Mouse (Mus musculus): ENCODE data around the gene Bod1l. TPM values are rescaled to one million over a fixed set of nuclear protein-coding genes. Genes with fewer than 3 reads are reported as not detected.

Bod1l gene
- total and polyA plus RNA-seq, 3 experiments = 20.7 to 472 (median 23.8) TPM

- no peak overlapping the region for H3K4me3 ChIP-seq (ENCODE audit: control insufficient read depth in 1 of 2, insufficient read depth in 1 of 2, low read depth in 2 of 2, low read length in 2 of 2)
- TF ChIP-seq MAZ (IDR thresholded peaks at IDR 0.05; ENCODE audit: low read depth, low read length) = no peak
- TF ChIP-seq ZC3H11A (IDR thresholded peaks at IDR 0.05; ENCODE audit: low read depth, low read length) = no peak
- no peak for TF ChIP-seq ELF1 (IDR thresholded peaks at IDR 0.05; ENCODE audit: low read depth, low read length)
- TF ChIP-seq JUND (IDR thresholded peaks at IDR 0.05; ENCODE audit: low read depth, low read length) = no peak
- TF ChIP-seq USF1 (IDR thresholded peaks at IDR 0.05; ENCODE audit: low read depth, low read length) = no peak
- H3K27ac ChIP-seq (ENCODE audit: control insufficient read depth, low read depth, low read length) = no peak overlapping the region
- H3K36me3 ChIP-seq (ENCODE audit: control insufficient read depth in 1 of 2, insufficient read depth in 2 of 2, low read length in 2 of 2) = peaks cover 0 to 7% of the 10 kb centered on the region in 2 experiments; a peak in 2 of 4 replicates
- H3K27me3 ChIP-seq (ENCODE audit: control insufficient read depth in 1 of 2, insufficient read depth in 2 of 2, low read length in 2 of 2) = no peaks in the 10 kb centered on the region
- peaks cover 5 to 6% of the 10 kb centered on the region in 2 experiments; a peak in 2 of 4 replicates for H3K4me1 ChIP-seq (ENCODE audit: control insufficient read depth in 1 of 2, insufficient read depth in 2 of 2, low read length in 2 of 2)
- H3K79me2 ChIP-seq (ENCODE audit: control insufficient read depth, insufficient read depth, low read length, poor library complexity) = no peaks in the 10 kb centered on the region
- H3K9me3 ChIP-seq (replicated peaks; ENCODE audit: insufficient read depth, low read length) = no peaks in the 10 kb centered on the region
- DNase-seq (ENCODE audit: low read depth, low spot score) = no peak
- no peak overlapping the region for H3K9ac ChIP-seq (ENCODE audit: control insufficient read depth, low read depth, low read length, poor library complexity, severe bottlenecking)
Observed at GRCm38 (mm10) chr5:41760071-41760470, 84.0 kb downstream of the Bod1l start.

- Histone ChIP-seq H3K9me3 (replicated peaks; ENCODE audit: insufficient read depth, low read length) (no peaks in the 10 kb centered on the region), H3K9ac (ENCODE audit: control insufficient read depth, low read depth, low read length, poor library complexity, severe bottlenecking) (no peak overlapping the region), H3K27me3 (ENCODE audit: control insufficient read depth in 1 of 2, insufficient read depth in 2 of 2, low read length in 2 of 2) (no peaks in the 10 kb centered on the region), H3K36me3 (ENCODE audit: control insufficient read depth in 1 of 2, insufficient read depth in 2 of 2, low read length in 2 of 2) (peaks cover 0 to 7% of the 10 kb centered on the region in 2 experiments; a peak in 2 of 4 replicates), H3K79me2 (ENCODE audit: control insufficient read depth, insufficient read depth, low read length, poor library complexity) (no peaks in the 10 kb centered on the region), H3K4me3 (ENCODE audit: control insufficient read depth in 1 of 2, insufficient read depth in 1 of 2, low read depth in 2 of 2, low read length in 2 of 2) (no peak overlapping the region), H3K27ac (ENCODE audit: control insufficient read depth, low read depth, low read length) (no peak overlapping the region), H3K4me1 (ENCODE audit: control insufficient read depth in 1 of 2, insufficient read depth in 2 of 2, low read length in 2 of 2) (peaks cover 5 to 6% of the 10 kb centered on the region in 2 experiments; a peak in 2 of 4 replicates)
- TF ChIP-seq ELF1 (IDR thresholded peaks at IDR 0.05; ENCODE audit: low read depth, low read length) (no peak), MXI1 (IDR thresholded peaks at IDR 0.05; ENCODE audit: low read depth, low read length) (no peak), KAT2A (conservative IDR thresholded peaks at IDR 0.05; ENCODE audit: low read depth, low read length) (no peak)
- DNase-seq (ENCODE audit: low read depth, low spot score) = no peak
Observed at GRCm38 (mm10) chr5:41758671-41759639, 85.2 kb downstream of the Bod1l start.

- H3K4me1 ChIP-seq (ENCODE audit: control insufficient read depth in 1 of 2, insufficient read depth in 2 of 2, low read length in 2 of 2) = peaks cover 5 to 6% of the 10 kb centered on the region in 2 experiments; a peak in 2 of 4 replicates
- H3K4me3 ChIP-seq (ENCODE audit: control insufficient read depth in 1 of 2, insufficient read depth in 1 of 2, low read depth in 2 of 2, low read length in 2 of 2) = no peak overlapping the region
- no peaks in the 10 kb centered on the region for H3K79me2 ChIP-seq (ENCODE audit: control insufficient read depth, insufficient read depth, low read length, poor library complexity)
- TF ChIP-seq ZMIZ1 (IDR thresholded peaks at IDR 0.05; ENCODE audit: low read depth, low read length) (no peak), ETS1 (IDR thresholded peaks at IDR 0.05; ENCODE audit: low read depth, low read length) (no peak), NRF1 (IDR thresholded peaks at IDR 0.05; ENCODE audit: insufficient read depth, low read depth, low read length, poor library complexity, severe bottlenecking) (no peak), RAD21 (IDR thresholded peaks at IDR 0.05; ENCODE audit: low read depth, low read length) (no peak), TBP (IDR thresholded peaks at IDR 0.05; ENCODE audit: low read depth, low read length) (no peak), MAFK (IDR thresholded peaks at IDR 0.05; ENCODE audit: borderline replicate concordance, low read depth, low read length) (no peak), MYC (IDR thresholded peaks at IDR 0.05; ENCODE audit: low read depth, low read length) (no peak), CHD1 (IDR thresholded peaks at IDR 0.05; ENCODE audit: low read depth, low read length) (no peak), RCOR1 (IDR thresholded peaks at IDR 0.05; ENCODE audit: low read depth, low read length) (no peak), GABPA (IDR thresholded peaks at IDR 0.05; ENCODE audit: low read depth, low read length) (no peak), USF2 (IDR thresholded peaks at IDR 0.05; ENCODE audit: borderline replicate concordance in 1 of 2, insufficient read depth in 1 of 2, low read depth in 1 of 2, low read length in 2 of 2) (no peak), POLR2AphosphoS5 (IDR thresholded peaks at IDR 0.05; ENCODE audit: borderline replicate concordance, low read depth, low read length) (no peak), ZKSCAN1 (IDR thresholded peaks at IDR 0.05; ENCODE audit: low read depth, low read length) (no peak), NELFE (IDR thresholded peaks at IDR 0.05; ENCODE audit: low read depth, low read length) (no peak), GATA1 (IDR thresholded peaks at IDR 0.05; ENCODE audit: low read depth, low read length) (no peak)
- peaks cover 0 to 7% of the 10 kb centered on the region in 2 experiments; a peak in 2 of 4 replicates for H3K36me3 ChIP-seq (ENCODE audit: control insufficient read depth in 1 of 2, insufficient read depth in 2 of 2, low read length in 2 of 2)
- no peaks in the 10 kb centered on the region for H3K27me3 ChIP-seq (ENCODE audit: control insufficient read depth in 1 of 2, insufficient read depth in 2 of 2, low read length in 2 of 2)
- no peak for DNase-seq (ENCODE audit: low read depth, low spot score)
- no peak overlapping the region for H3K9ac ChIP-seq (ENCODE audit: control insufficient read depth, low read depth, low read length, poor library complexity, severe bottlenecking)
- no peaks in the 10 kb centered on the region for H3K9me3 ChIP-seq (replicated peaks; ENCODE audit: insufficient read depth, low read length)
- no peak overlapping the region for H3K27ac ChIP-seq (ENCODE audit: control insufficient read depth, low read depth, low read length)
Observed at GRCm38 (mm10) chr5:41757338-41757737, 86.8 kb downstream of the Bod1l start.
